Mouse (Mus musculus): ENCODE measurements around the gene Rac2. TPM values are rescaled to one million over a fixed set of nuclear protein-coding genes. Genes with fewer than 3 reads are reported as not detected.

Rac2 gene
- polyA plus RNA-seq (2012; rRNA removed) = 1,833 and 1,914 TPM in 2 replicates

DNA sequence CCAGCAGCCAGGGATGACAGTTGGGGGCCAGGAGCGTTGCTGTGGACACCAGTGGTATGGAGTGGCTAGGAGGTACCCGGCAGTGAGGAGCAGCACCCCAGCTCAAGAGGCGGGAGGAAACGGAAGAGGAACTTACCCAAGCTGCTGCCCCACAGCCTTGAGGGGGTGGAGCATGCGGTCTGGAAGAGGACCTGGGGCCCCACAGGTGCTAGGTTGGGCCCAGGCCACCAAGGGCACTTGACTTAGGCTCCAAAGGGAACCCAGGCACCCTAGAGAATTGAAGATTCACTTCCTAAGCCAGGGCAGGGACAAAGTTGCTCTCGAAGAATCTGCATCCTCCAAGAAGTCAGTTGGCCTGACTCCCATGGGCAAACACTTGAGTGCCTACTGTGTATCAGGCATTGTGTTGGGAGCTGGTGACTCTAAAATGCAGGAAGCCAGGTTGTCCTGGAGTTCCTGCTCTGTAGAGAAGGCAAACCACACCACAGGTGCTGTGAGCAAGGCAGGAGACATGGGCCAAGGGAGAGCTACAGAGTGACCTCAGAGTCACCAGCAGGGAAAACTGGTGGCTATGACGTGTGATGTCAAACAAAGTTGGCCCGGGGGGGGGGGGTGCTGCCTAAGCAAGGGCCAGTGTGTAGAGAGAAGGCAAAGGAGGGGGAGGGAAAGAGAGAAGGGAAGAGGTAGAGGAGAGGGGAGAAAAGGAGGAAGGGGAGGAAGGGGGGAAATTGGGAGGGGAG, at the start of gene Rac2:
Rac2 (minus strand) TSS at position 126 of the 740 bp plus-strand sequence.
- peak; percentile 84 for DNase-seq
- peak within 1 kb of the TSS; percentile 99 for H3K4me3 ChIP-seq (ENCODE audit: control insufficient read depth, insufficient read depth, low read length)
- no peaks in the 10 kb centered on the region for H3K27me3 ChIP-seq (ENCODE audit: control insufficient read depth, insufficient read depth, low read length)
- H3K36me3 ChIP-seq (ENCODE audit: control insufficient read depth, insufficient read depth, low read length) = peaks cover 29% of the 10 kb centered on the region
- H3K4me1 ChIP-seq (replicated peaks; ENCODE audit: control insufficient read depth, insufficient read depth, low read length) = peaks cover 62% of the 10 kb centered on the region
- 10% methylated on average over 8 of the region's 8 CpGs for WGBS
- peak within 1 kb of the TSS; percentile 94 for H3K27ac ChIP-seq (ENCODE audit: control insufficient read depth, insufficient read depth, low read length)
- 0 out of 2 replicates have a peak, but pooled peaks have one; percentile 10 for TF ChIP-seq CTCF (IDR thresholded peaks at IDR 0.05; ENCODE audit: borderline replicate concordance, control insufficient read depth, extremely low read depth, insufficient read depth, low read length, poor library complexity)
- TF ChIP-seq POLR2A (IDR thresholded peaks at IDR 0.05; ENCODE audit: control insufficient read depth, extremely low read depth, insufficient read depth, low read length, poor library complexity) = peak; percentile 80

GRCm38 (mm10) chr15:78616973-78617372, 44.4 kb upstream of the Rac2 start:
- TF ChIP-seq POLR2A (IDR thresholded peaks at IDR 0.05; ENCODE audit: control insufficient read depth, extremely low read depth, insufficient read depth, low read length, poor library complexity) (no peak), CTCF (IDR thresholded peaks at IDR 0.05; ENCODE audit: borderline replicate concordance, control insufficient read depth, extremely low read depth, insufficient read depth, low read length, poor library complexity) (no peak)
- H3K4me3 ChIP-seq (ENCODE audit: control insufficient read depth, insufficient read depth, low read length) = no peak overlapping the region
- WGBS = 98% methylated on average over 2 of the region's 2 CpGs
- no peaks in the 10 kb centered on the region for H3K36me3 ChIP-seq (ENCODE audit: control insufficient read depth, insufficient read depth, low read length)
- no peak overlapping the region for H3K27ac ChIP-seq (ENCODE audit: control insufficient read depth, insufficient read depth, low read length)
- DNase-seq = no peak
- peaks cover 34% of the 10 kb centered on the region for H3K4me1 ChIP-seq (replicated peaks; ENCODE audit: control insufficient read depth, insufficient read depth, low read length)
- H3K27me3 ChIP-seq (ENCODE audit: control insufficient read depth, insufficient read depth, low read length) = no peaks in the 10 kb centered on the region

- H3K4me1 ChIP-seq (replicated peaks; ENCODE audit: control insufficient read depth, insufficient read depth, low read length) = peaks cover 44% of the 10 kb centered on the region
- no peak overlapping the region for H3K4me3 ChIP-seq (ENCODE audit: control insufficient read depth, insufficient read depth, low read length)
- no peaks in the 10 kb centered on the region for H3K27me3 ChIP-seq (ENCODE audit: control insufficient read depth, insufficient read depth, low read length)
- peak; percentile 52 for DNase-seq
- H3K27ac ChIP-seq (ENCODE audit: control insufficient read depth, insufficient read depth, low read length) = peak overlapping the region; percentile 24
- WGBS = 37% methylated on average over 7 of the region's 7 CpGs
- TF ChIP-seq POLR2A (IDR thresholded peaks at IDR 0.05; ENCODE audit: control insufficient read depth, extremely low read depth, insufficient read depth, low read length, poor library complexity) = no peak
- no peaks in the 10 kb centered on the region for H3K36me3 ChIP-seq (ENCODE audit: control insufficient read depth, insufficient read depth, low read length)
Measured at GRCm38 (mm10) chr15:78614536-78614935, 42.0 kb upstream of the Rac2 start.

- no peak overlapping the region for H3K4me3 ChIP-seq (ENCODE audit: control insufficient read depth, insufficient read depth, low read length)
- H3K4me1 ChIP-seq (replicated peaks; ENCODE audit: control insufficient read depth, insufficient read depth, low read length) = peaks cover 71% of the 10 kb centered on the region
- H3K27ac ChIP-seq (ENCODE audit: control insufficient read depth, insufficient read depth, low read length) = no peak overlapping the region
- TF ChIP-seq CTCF (IDR thresholded peaks at IDR 0.05; ENCODE audit: borderline replicate concordance, control insufficient read depth, extremely low read depth, insufficient read depth, low read length, poor library complexity) (no peak), POLR2A (IDR thresholded peaks at IDR 0.05; ENCODE audit: control insufficient read depth, extremely low read depth, insufficient read depth, low read length, poor library complexity) (no peak)
- DNase-seq = no peak
- no peaks in the 10 kb centered on the region for H3K36me3 ChIP-seq (ENCODE audit: control insufficient read depth, insufficient read depth, low read length)
- no peaks in the 10 kb centered on the region for H3K27me3 ChIP-seq (ENCODE audit: control insufficient read depth, insufficient read depth, low read length)
- WGBS = 82% methylated on average over 12 of the region's 12 CpGs
Measured at GRCm38 (mm10) chr15:78610705-78611462, 38.3 kb upstream of the Rac2 start.

DNA sequence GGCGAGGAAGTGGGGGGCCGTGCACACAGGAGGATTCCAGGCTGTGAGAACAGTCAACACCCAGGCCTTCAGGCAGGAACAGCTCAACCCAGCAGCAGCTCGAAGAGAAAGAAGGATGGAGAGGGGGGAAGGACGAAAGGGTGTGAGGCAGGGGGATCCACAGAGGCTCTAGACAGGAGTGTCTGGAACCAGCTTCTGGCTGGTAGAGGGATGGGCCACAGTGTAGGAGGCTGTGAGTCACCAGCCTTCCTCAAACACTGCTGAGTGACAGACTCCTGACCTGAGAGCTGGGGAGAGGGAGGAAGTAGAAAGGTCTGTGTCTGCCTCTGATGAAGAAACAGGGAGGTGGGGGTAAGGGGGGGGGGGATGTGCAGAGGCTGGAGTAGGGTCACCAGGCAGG, 34.9 kb upstream of the Rac2 start:
- H3K27ac ChIP-seq (ENCODE audit: control insufficient read depth, insufficient read depth, low read length) = peak overlapping the region; percentile 63
- WGBS = 28% methylated on average over 4 of the region's 4 CpGs
- H3K4me1 ChIP-seq (replicated peaks; ENCODE audit: control insufficient read depth, insufficient read depth, low read length) = peaks cover 73% of the 10 kb centered on the region
- DNase-seq = no peak
- H3K36me3 ChIP-seq (ENCODE audit: control insufficient read depth, insufficient read depth, low read length) = 0 out of 2 replicates have a peak, but pooled peaks cover 3% of the 10 kb centered on the region
- TF ChIP-seq CTCF (IDR thresholded peaks at IDR 0.05; ENCODE audit: borderline replicate concordance, control insufficient read depth, extremely low read depth, insufficient read depth, low read length, poor library complexity) (no peak), POLR2A (IDR thresholded peaks at IDR 0.05; ENCODE audit: control insufficient read depth, extremely low read depth, insufficient read depth, low read length, poor library complexity) (no peak)
- H3K4me3 ChIP-seq (ENCODE audit: control insufficient read depth, insufficient read depth, low read length) = no peak overlapping the region
- H3K27me3 ChIP-seq (ENCODE audit: control insufficient read depth, insufficient read depth, low read length) = no peaks in the 10 kb centered on the region

GRCm38 (mm10) chr15:78606059-78606458, 33.5 kb upstream of the Rac2 start:
- Histone ChIP-seq H3K27me3 (ENCODE audit: control insufficient read depth, insufficient read depth, low read length) (no peaks in the 10 kb centered on the region), H3K4me1 (replicated peaks; ENCODE audit: control insufficient read depth, insufficient read depth, low read length) (peaks cover 81% of the 10 kb centered on the region), H3K27ac (ENCODE audit: control insufficient read depth, insufficient read depth, low read length) (peak overlapping the region; percentile 28; the same call in 1 of the 2 replicates), H3K4me3 (ENCODE audit: control insufficient read depth, insufficient read depth, low read length) (no peak overlapping the region), H3K36me3 (ENCODE audit: control insufficient read depth, insufficient read depth, low read length) (0 out of 2 replicates have a peak, but pooled peaks cover 3% of the 10 kb centered on the region)
- TF ChIP-seq CTCF (IDR thresholded peaks at IDR 0.05; ENCODE audit: borderline replicate concordance, control insufficient read depth, extremely low read depth, insufficient read depth, low read length, poor library complexity) (0 out of 2 replicates have a peak, but pooled peaks have one; percentile 36), POLR2A (IDR thresholded peaks at IDR 0.05; ENCODE audit: control insufficient read depth, extremely low read depth, insufficient read depth, low read length, poor library complexity) (no peak)
- no peak for DNase-seq
- 15% methylated on average over 6 of the region's 6 CpGs for WGBS

Measured in thymus, adult 2 months (tissue).